Mouse (Mus musculus) ovary, postnatal 10 days (tissue): ENCODE measurements at regions not wholly inside any gene's neighbourhood (a gene's known extent, or its start where the extent isn't known, plus 50 kb on each side); places are given as distances from the start of the nearest gene placed in this dataset.

ENCODE experiments used
- DNase-seq: peaks from one replicate; pipeline ENCODE4 v3.0.0; 2022; ENCODE audit warnings: low spot score

- DNase-seq: no peak
Measured at GRCm38 (mm10) chr2:45850018-45850605, 732.9 kb upstream of the Zeb2 start.

GRCm38 (mm10) chr2:45840389-45840788 lies 723.2 kb upstream of the Zeb2 start:
- no peak for DNase-seq

GRCm38 (mm10) chr2:45836546-45837221 lies 719.5 kb upstream of the Zeb2 start:
- DNase-seq: no peak

- DNase-seq: no peak
Measured at GRCm38 (mm10) chr2:45817945-45818719, 700.9 kb upstream of the Zeb2 start.

DNA sequence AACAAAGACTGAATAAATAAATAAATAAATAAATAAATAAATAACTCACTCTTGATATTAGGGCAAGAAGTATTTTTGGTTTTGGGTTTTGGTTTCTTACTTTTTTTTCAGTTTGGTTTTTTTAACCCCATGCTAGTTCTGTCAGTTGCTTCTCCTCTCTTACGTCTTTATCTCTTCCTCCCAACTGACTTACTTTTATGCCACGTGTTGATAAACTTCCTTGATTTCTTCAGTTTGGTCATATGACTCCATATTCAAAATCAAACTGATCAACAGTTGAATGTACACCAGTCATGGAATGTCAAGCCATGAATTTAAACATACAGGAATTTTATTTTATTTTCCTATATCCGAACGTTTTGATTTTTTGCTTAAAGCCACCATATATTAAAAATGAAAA lies 697.5 kb upstream of the Zeb2 start:
- DNase-seq: no peak

DNA sequence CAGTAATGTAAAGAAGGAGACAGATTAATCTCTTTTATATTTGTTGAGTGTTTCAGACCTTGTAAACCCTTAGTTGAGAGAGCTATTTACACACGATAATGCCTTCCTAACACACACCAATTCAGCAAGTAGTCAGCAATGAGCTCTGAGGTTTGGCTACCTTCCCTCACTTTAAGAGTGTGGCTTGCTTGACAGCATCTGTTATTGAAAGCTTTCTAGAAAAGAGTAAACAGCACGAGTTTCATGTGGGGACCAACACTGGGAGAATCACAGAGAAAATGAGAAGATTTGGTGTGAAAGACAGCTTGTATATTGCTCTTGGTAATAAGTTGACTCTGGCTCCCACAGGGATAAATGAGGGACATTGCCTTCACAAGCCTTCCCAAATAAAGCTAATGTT lies 688.1 kb upstream of the Zeb2 start:
- DNase-seq: no peak

DNA sequence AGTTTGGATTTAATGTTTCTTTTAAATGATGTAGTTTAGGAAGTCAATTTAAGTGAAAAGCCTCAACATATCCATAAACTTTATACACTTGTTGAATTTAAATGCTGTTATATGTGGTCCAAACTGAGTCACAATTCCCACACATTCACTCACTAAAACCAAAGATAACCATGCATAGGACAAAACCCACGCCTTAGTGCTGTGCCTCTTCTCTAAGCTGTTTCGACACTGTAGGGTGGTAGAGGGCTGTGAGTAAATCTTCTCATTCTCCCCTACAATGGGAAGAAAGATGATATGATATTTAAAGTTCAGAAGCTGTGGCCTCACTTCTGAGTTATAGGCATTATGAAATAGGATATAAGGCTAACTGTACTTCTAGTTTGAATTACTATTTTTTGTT lies 682.9 kb upstream of the Zeb2 start:
- DNase-seq: no peak

GRCm38 (mm10) chr2:45793561-45793960 lies 676.4 kb upstream of the Zeb2 start:
- DNase-seq: no peak

DNA sequence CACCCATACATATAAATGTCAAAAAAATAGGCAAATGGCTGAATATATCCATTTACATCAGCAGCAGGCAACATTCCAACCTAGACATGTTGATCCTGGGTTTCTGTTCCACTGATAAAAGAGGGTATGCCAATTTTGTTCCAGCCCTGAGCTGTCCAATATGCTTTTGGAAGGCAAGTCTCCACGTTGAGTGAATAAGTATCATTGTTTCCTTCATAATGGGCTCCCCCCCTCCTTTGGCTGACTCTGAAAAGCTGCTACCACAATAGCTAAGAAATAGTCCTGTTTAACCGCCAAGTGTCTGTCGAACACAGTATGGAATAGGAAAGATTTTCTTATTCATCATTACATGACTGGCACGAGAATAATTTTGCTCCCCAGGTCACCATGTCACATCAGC lies 672.5 kb upstream of the Zeb2 start:
- DNase-seq: no peak

DNA sequence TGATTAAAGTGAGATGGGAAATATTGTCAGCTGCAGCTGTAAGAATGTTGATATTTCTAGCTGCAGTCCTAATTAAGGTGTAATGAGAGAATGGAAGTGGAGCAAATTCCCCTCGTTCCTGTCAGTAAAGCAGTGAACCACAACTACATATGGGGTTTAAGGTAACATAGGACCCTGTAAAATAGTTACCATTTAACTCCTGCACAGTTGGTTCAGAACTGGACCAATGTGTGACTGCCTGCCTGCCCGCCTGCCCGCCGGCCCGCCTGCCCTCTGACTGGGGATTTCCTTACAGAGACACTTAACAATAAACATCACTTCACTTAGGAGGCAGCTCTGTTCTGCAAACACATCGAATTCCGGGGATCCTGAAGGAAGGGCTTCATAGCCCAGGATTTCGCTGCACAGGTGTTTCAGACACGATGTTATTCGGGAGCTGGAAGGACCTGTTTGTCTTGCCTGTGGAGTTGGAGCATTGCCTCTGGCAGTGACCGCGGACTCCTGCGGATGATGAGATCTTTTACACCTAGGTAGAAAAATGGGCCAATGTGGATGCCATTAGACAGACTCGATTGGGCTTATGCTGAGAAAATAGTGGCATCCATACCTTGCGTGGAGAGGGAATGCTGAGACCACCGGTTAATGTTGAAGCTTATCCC lies 670.7 kb upstream of the Zeb2 start:
- no peak for DNase-seq

DNA sequence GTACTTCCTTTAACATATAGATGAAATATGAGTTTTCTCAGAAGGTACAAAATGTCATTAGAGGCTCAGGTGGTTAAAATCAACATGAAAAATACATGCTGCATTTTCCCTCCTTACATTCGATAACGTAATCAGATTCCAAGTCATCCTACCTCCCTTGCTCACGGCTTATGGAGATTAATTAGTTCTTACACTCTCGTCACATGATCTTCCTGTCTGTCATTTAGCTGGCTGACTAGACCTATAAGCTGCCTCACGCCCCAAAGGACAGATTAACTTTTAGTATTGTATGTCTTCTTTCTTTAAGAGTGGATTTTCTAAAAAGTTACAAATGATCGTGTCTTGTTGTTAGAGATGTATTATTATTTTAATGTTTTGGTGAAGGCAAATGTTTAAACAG lies 669.6 kb upstream of the Zeb2 start:
- DNase-seq: no peak

DNA sequence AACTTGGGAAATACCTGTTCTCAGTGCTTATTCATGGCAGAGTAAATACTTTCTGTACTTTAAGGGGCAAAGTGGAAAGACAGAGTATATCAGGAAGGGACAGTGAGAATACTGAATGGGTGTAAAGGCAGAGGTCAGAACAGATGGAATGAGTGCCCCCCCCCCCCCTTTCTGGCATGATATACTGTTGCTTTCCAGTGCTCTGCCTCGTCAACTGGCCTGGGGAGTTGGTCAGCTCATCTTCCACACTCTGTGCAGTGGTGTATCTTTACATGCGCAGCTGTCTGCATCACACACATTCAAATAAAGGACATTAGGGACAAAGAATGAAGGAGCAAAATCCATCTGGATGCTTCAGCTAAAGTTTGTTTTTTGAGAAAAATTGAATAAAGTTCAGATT lies 668.5 kb upstream of the Zeb2 start:
- DNase-seq: no peak

DNA sequence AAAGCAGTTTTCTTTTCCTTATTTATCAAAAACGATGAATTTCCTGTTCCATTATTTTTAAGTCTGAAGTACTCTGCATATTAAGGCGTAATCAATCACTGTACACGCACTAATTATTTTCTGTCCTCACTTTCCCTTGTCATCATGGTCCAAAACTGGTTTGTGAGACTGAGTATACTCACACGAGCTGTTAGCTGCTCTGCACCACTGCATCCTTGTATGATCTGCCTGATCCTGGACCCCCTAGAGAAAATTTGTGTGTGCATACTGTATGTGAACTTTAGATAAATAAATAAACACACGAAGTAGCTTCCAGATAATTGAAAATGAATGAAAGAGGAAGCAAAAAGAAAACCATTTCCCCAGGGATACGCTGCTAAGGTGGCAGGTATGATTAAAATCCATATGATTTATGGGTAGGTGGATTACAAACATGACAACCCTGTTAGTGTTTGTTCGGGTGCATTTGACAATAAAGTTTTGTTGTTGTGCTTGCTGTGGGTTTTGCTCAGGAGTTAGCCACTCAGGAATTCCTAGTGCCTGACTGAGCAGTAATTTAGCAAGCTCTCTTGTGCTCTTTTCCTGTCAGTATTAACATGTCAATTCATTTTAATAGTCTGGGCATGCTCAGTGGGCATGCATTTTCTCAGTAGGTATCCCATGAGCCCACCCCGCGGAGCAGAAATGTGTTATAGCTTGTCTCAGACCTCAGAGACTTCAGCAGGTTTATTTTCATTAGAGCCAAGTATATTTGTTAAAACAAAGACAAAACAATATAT lies 666.6 kb upstream of the Zeb2 start:
- DNase-seq: no peak

GRCm38 (mm10) chr2:45777466-45777865 lies 660.3 kb upstream of the Zeb2 start:
- no peak for DNase-seq

- no peak for DNase-seq
Measured at GRCm38 (mm10) chr2:45776485-45777135, 659.4 kb upstream of the Zeb2 start.

GRCm38 (mm10) chr2:45775691-45776090 lies 658.5 kb upstream of the Zeb2 start:
- DNase-seq: no peak

GRCm38 (mm10) chr2:45774416-45774815 lies 657.2 kb upstream of the Zeb2 start:
- no peak for DNase-seq

GRCm38 (mm10) chr2:45757176-45757575 lies 640.0 kb upstream of the Zeb2 start:
- no peak for DNase-seq

DNA sequence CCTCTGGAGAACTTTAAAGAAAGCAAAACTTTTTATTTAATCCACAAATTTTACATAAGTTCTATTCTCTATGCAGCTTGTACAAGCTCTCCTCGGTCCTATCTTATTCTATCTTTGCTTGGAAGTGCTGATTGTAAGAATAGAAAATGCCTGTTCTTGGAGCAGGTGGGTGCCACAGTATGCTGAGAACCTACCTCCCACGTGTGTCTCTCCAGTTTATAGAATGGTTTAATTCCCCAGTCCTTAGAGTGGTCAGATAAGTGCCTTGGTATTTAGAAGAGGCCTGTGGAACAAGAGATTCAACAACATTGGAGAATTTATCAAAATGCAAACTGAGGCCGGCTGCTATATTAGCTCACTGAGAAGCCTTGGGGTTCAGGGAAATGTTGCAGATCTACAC lies 639.2 kb upstream of the Zeb2 start:
- DNase-seq: no peak

DNA sequence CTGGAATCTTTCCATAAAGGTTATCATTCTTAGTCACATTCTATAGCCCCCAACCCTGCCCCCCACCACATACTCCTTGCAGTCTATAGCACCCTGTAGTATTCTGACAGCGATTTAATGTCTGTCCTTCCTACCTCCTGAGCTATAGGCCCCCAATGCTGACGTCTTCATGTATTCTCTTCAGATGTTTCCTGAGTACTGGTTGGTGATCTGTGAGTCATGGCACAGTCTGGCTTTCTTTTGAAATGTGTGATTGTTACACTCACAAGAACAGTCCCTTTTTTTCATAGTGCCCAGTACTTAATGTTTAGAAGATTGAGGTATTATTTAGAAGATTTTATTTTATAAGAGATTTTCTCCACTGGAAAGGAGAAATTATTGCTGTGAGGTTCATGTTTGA lies 634.6 kb upstream of the Zeb2 start:
- DNase-seq: no peak

DNA sequence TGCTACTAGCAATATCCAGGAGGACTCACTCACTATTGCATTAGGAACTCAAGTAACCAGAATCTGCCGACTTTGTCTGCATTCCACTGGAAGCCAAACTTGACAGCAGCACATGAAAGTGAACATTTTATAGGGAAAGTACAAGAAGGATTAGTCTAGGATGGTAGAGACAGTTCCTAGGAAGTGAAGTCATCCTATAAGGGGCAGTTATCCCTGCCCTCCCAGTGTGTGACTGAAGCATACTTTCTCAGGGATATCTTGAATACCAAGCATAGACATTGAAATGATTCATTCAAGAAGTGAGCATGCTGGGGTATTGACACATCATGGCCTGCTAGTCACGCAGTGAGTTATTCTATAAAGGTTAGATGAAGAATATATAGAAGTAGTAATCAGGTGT lies 632.2 kb upstream of the Zeb2 start:
- DNase-seq: no peak
